Mouse (Mus musculus) heart, embryonic 15.5 days (tissue): ENCODE results near the gene Ccdc88b. TPM values are rescaled to one million over a fixed set of nuclear protein-coding genes. Genes with fewer than 3 reads are reported as not detected.

Experiments
- ATAC-seq: fragments of 200-750 bp; cut with Nextera tagmentation; replicated peaks from 2 replicates; pipeline ENCODE4 v1.8.0; 2017; ENCODE audit warnings: low read depth, moderate TSS enrichment; ENCODE audit not compliant: insufficient number of reproducible peaks, insufficient read depth, low FRiP score
- H3K27ac ChIP-seq: fragments of 300-500 bp; sonication (generic); 2 replicates; pipeline ENCODE4 v1.5.1; 2015; ENCODE audit warnings: mild to moderate bottlenecking, inconsistent platforms
- H3K27me3 ChIP-seq: fragments of 300-500 bp; sonication (generic); 2 replicates; pipeline ENCODE4 v1.6.1; 2015; ENCODE audit warnings: inconsistent platforms
- H3K36me3 ChIP-seq: fragments of 300-500 bp; sonication (generic); 2 replicates; pipeline ENCODE4 v1.6.1; 2015; ENCODE audit warnings: mild to moderate bottlenecking, inconsistent platforms
- H3K4me1 ChIP-seq: fragments of 300-500 bp; sonication (generic); replicated peaks from 2 replicates; pipeline ENCODE4 v1.6.1; 2015; ENCODE audit warnings: inconsistent platforms
- H3K4me2 ChIP-seq: fragments of 300-500 bp; sonication (generic); 2 replicates; pipeline ENCODE4 v1.6.1; 2015; ENCODE audit warnings: inconsistent platforms, mild to moderate bottlenecking, moderate library complexity
- H3K4me3 ChIP-seq: fragments of 300-500 bp; sonication (generic); 2 replicates; pipeline ENCODE4 v1.5.1; 2015; ENCODE audit warnings: mild to moderate bottlenecking, inconsistent platforms
- H3K9ac ChIP-seq: fragments of 300-500 bp; sonication (generic); 2 replicates; pipeline ENCODE4 v1.6.1; 2015; ENCODE audit warnings: mild to moderate bottlenecking, inconsistent platforms
- H3K9me3 ChIP-seq: fragments of 300-500 bp; sonication (generic); replicated peaks from 2 replicates; pipeline ENCODE4 v1.6.1; 2016; ENCODE audit warnings: inconsistent platforms
- WGBS: fragments of 180-500 bp; shearing (Covaris S2); methylation state at CpG from one replicate; pipeline ENCODE4 v1.1.7; 2015; ENCODE audit warnings: mixed read lengths; 5-methylcytosine and 5-hydroxymethylcytosine counted together
- microRNA-seq: library from miRNA; unstranded; fragments of <30 nt; microRNA quantifications from one replicate; pipeline ENCODE4, GENCODE M21; 2016
- polyA plus RNA-seq: library from polyadenylated mRNA; unstranded; fragments of >200 nt; fragmentation: Nextera tagmentation; extraction: Ambion mirVana; gene quantifications from 2 replicates; pipeline ENCODE4 v1.2.1, GENCODE M21; 2015

The Ccdc88b gene
- polyA plus RNA-seq, 1 experiment from 2014 or later = 0.68 TPM

DNA sequence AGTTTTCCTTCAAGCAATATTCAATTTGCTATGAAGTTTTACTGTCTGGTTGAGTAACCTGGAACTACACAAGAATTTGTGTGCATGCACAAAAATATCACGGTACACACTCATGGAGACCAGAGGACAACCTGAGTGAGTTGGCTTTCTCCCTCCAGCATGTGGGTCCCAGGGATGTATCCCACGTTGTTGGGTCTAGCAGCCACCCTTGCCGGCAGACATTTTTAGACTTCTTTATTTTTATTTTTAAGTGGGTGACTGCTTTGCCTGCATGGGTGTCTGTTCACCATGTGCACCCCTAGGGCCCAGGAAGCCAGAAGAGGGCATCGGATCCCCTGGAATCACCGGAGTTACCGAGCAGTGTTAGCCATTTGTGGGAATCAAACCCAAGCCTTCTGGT is 32.6 kb downstream of the Ccdc88b start:
- 0 out of 2 replicates have a peak, but pooled peaks cover 4% of the 10 kb centered on the region for H3K36me3 ChIP-seq
- no peak for ATAC-seq
- H3K27me3 ChIP-seq = peaks cover 25% of the 10 kb centered on the region
- H3K9me3 ChIP-seq = no peaks in the 10 kb centered on the region
- H3K27ac ChIP-seq = no peak overlapping the region
- no peak overlapping the region for H3K9ac ChIP-seq
- WGBS = 78% methylated on average over 6 of the region's 6 CpGs
- H3K4me1 ChIP-seq = peaks cover 4% of the 10 kb centered on the region
- H3K4me3 ChIP-seq = no peak overlapping the region
- no peak overlapping the region for H3K4me2 ChIP-seq

DNA sequence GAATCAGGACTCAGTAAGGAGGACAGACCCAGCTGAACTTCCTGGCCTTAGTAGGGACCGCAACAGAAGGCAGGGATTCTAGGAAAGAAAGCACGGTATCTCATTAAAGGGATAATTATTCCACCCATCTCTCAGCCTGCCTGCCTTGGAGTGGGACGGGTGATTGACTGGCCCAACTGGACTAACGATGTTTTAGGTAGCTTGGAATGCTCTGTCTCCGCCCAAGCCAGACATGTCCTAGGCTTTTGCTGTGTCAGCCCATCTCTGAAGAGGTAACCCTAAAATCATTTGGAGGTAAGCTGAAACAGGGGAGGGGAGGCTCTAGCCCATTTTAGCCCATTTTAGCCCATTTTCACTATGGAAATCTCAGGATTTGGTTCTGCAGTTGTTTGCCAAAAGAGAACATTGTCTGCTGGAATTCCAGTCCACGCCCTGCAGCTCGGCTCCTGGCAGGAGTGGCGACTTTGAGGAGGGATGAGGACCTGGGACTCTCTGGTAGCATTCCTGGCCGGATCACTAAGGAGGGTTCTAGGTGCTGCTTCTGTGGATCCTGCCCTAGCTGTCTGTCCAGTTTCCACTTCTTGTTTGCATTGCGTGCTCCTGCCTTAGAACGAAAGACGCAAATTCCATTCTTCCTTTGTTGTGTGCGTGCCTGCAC is 37.3 kb downstream of the Ccdc88b start:
- H3K4me1 ChIP-seq = 0 out of 2 replicates have a peak, but pooled peaks cover 2% of the 10 kb centered on the region
- H3K4me2 ChIP-seq = no peak overlapping the region
- ATAC-seq = no peak
- 79% methylated on average over 13 of the region's 13 CpGs for WGBS
- H3K9me3 ChIP-seq = no peaks in the 10 kb centered on the region; the same call in 1 of the 2 replicates
- no peaks in the 10 kb centered on the region; the same call in 1 of the 2 replicates for H3K27me3 ChIP-seq
- no peak overlapping the region for H3K27ac ChIP-seq
- H3K36me3 ChIP-seq = no peaks in the 10 kb centered on the region
- no peak overlapping the region for H3K9ac ChIP-seq
- H3K4me3 ChIP-seq = no peak overlapping the region

DNA sequence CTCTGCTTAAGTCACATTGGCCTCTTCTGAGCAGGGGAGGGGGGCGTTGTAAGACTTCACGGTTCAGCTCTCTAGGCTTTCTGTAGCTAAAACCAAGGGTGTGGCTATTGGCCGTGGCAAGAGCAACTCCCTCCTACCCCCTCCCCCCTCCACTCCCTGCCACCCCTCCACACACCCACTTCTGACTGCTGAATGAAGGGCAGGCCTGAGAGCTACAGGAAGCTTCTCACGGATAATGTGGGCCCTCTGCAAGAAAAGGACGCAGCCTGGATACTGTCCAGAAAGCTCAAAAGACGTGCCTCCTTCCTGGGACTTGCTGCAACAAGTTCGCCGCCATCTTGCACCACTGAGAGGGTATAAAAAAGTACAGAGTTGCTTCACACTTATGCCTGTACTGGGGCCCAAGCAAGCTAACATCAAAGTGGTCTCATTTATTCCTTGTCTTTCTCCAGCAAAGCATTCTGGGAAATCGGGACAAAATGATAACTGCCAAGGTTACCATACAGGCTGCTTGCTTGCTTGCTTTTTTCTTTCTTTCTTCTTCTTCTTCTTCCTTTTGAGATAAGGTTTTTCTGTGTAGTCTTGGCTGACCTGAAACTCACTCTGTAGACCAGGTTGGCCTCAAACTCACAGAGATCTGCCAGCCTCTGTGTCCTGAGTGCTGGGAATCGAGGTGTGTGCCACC is 38.7 kb downstream of the Ccdc88b start:
- no peak for ATAC-seq
- no peak overlapping the region for H3K9ac ChIP-seq
- no peaks in the 10 kb centered on the region for H3K36me3 ChIP-seq
- no peak overlapping the region for H3K4me3 ChIP-seq
- 0 out of 2 replicates have a peak, but pooled peaks cover 2% of the 10 kb centered on the region for H3K4me1 ChIP-seq
- no peak overlapping the region for H3K27ac ChIP-seq
- H3K9me3 ChIP-seq = no peaks in the 10 kb centered on the region; the same call in 1 of the 2 replicates
- H3K4me2 ChIP-seq = no peak overlapping the region
- 36% methylated on average over 10 of the region's 10 CpGs for WGBS
- no peaks in the 10 kb centered on the region; the same call in 1 of the 2 replicates for H3K27me3 ChIP-seq

DNA sequence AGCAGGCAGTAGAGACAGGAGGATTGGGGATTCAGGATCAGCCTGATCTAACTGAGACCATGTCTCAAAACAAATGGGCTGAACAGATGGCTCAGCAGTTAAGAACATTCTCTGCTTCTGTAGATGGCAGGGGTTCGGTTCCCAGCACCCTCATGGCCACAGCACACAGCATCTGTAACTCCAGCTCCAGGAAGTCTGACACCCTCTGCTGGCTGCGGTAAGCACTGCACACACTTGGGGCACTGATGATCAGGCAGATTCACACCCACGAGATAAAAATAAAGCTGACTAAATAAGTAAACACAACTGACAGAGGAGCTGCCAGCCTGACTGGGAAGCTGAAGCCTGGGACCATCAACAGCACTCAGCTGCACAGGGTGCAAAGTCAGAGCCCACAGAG is 43.1 kb downstream of the Ccdc88b start:
- H3K4me3 ChIP-seq = no peak overlapping the region
- no peaks in the 10 kb centered on the region for H3K36me3 ChIP-seq
- 79% methylated on average over 3 of the region's 3 CpGs for WGBS
- H3K27ac ChIP-seq = no peak overlapping the region
- no peaks in the 10 kb centered on the region for H3K27me3 ChIP-seq
- H3K4me1 ChIP-seq = 0 out of 2 replicates have a peak, but pooled peaks cover 2% of the 10 kb centered on the region
- ATAC-seq = no peak
- no peak overlapping the region for H3K9ac ChIP-seq
- H3K9me3 ChIP-seq = no peaks in the 10 kb centered on the region; the same call in 1 of the 2 replicates
- H3K4me2 ChIP-seq = no peak overlapping the region

GRCm38 (mm10) chr19:6814366-6814765 is 43.6 kb downstream of the Ccdc88b start:
- ATAC-seq = no peak
- H3K27me3 ChIP-seq = no peaks in the 10 kb centered on the region
- 53% methylated on average over 4 of the region's 4 CpGs for WGBS

More at GRCm38 (mm10) chr19:6814366-6814765, 43.6 kb downstream of the Ccdc88b start:
- no peak overlapping the region for H3K4me3 ChIP-seq
- no peak overlapping the region for H3K27ac ChIP-seq
- no peaks in the 10 kb centered on the region for H3K36me3 ChIP-seq
- H3K9ac ChIP-seq = no peak overlapping the region
- 0 out of 2 replicates have a peak, but pooled peaks cover 2% of the 10 kb centered on the region for H3K4me1 ChIP-seq
- H3K4me2 ChIP-seq = no peak overlapping the region
- no peaks in the 10 kb centered on the region; the same call in 1 of the 2 replicates for H3K9me3 ChIP-seq

Small RNAs within 50 kb of the gene (microRNA-seq; reads per million reads assigned to microRNA genes)
- not detected for gene Mir5046

Other genes with a start within 250 kb of the Ccdc88b start
- gene Rps6ka4, start 17.6 kb downstream of the Ccdc88b start, polyA plus RNA-seq = 15.3 and 20.4 TPM in 2 replicates
- gene Trmt112, start 51.5 kb upstream of the Ccdc88b start, polyA plus RNA-seq = 72.8 and 80.1 TPM in 2 replicates
- gene Prdx5, start 51.9 kb upstream of the Ccdc88b start, polyA plus RNA-seq = 302 and 344 TPM in 2 replicates
- gene Esrra, start 63.6 kb upstream of the Ccdc88b start, polyA plus RNA-seq = 36.9 and 39.3 TPM in 2 replicates
- 1.9 and 3.4 TPM in 2 replicates for gene Catsperz, start 67.2 kb upstream of the Ccdc88b start, polyA plus RNA-seq
- 0.14 and 1.1 TPM in 2 replicates for gene Kcnk4, start 76.3 kb upstream of the Ccdc88b start, polyA plus RNA-seq
- gene Bad, start 83.7 kb upstream of the Ccdc88b start, polyA plus RNA-seq = 55.6 and 58.1 TPM in 2 replicates
- 20.8 and 27.7 TPM in 2 replicates for gene Gpr137, start 84.3 kb upstream of the Ccdc88b start, polyA plus RNA-seq
- 136 and 138 TPM in 2 replicates for gene Ppp1r14b, start 116.8 kb upstream of the Ccdc88b start, polyA plus RNA-seq
- gene Plcb3, start 118.3 kb upstream of the Ccdc88b start, polyA plus RNA-seq = 16.4 and 25.3 TPM in 2 replicates
- 77.0 and 91.2 TPM in 2 replicates for gene Fkbp2, start 122.3 kb upstream of the Ccdc88b start, polyA plus RNA-seq
- gene Vegfb, start 129.4 kb upstream of the Ccdc88b start, polyA plus RNA-seq = 133 and 149 TPM in 2 replicates
- gene Dnajc4, start 134.4 kb upstream of the Ccdc88b start, polyA plus RNA-seq = 37.9 and 39.1 TPM in 2 replicates
- gene Nudt22, start 137.9 kb upstream of the Ccdc88b start, polyA plus RNA-seq = 29.9 TPM in 2 replicates
- gene Trpt1, start 137.9 kb upstream of the Ccdc88b start, polyA plus RNA-seq = 17.4 and 18.0 TPM in 2 replicates
- gene Fermt3, start 161.3 kb upstream of the Ccdc88b start, polyA plus RNA-seq = 6.5 and 18.3 TPM in 2 replicates
- gene Stip1, start 181.8 kb upstream of the Ccdc88b start, polyA plus RNA-seq = 168 and 203 TPM in 2 replicates
- 49.1 and 57.6 TPM in 2 replicates for gene Macrod1, start 198.6 kb upstream of the Ccdc88b start, polyA plus RNA-seq
- gene Flrt1, start 247.5 kb upstream of the Ccdc88b start, polyA plus RNA-seq = 1.3 and 2.5 TPM in 2 replicates